Mouse (Mus musculus): Measurements from ENCODE around the gene Slamf8. TPM values are rescaled to one million over a fixed set of nuclear protein-coding genes. Genes with fewer than 3 reads are reported as not detected.
A peak's percentile ranks its signal among the peaks of the same experiment; 100 is the strongest.

The Slamf8 gene
- polyA plus RNA-seq, 1 experiment from 2014 or later, result 0.12 TPM

DNA sequence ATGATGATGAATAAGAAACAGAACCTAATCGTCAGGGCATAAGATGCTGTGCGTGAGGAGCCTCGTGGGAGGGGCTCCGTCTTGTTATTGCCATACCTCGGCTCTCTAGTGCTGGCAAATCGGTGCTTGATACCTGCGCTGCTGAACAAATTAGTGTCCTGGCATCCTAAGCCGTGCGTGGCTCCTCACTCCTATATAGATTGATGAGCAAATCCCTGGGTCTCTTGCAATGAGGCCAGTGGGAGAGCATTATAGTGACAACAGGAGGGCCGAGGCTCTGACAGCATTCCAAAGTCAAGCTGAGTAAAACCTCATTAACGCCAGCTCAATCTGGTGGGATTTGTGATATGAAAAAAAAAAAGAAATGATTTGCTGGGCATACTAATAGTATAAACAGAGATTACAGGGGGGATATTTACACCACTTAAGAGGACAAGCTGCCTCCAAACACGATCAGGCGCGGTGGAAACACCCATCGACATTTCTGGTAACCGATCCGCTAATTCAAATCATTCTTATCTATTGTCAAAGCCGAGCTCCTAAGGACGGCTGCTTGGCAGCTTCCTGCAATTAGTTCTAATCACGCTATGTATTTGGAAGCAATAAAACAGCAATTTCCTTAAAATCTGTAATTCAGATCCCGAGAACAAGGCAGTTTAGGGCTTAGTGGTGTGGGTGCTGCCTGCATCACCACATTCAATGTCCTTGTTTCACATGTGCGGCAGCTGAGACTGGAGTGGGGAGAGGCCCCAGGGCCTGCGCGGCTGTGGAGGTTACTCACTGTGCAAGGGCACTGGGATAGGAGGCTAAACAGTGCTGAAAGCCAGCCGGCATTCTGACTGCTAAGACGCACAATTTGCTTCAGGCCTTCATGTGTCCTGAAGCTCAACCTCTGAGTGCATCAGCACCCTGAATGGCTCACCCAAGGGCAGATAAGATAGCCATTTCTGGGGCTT, 4.5 kb downstream of the Slamf8 start:
- H3K9ac ChIP-seq, result no peak overlapping the region
- no peaks in the 10 kb centered on the region for H3K9me3 ChIP-seq
- no peak for ATAC-seq (ENCODE audit: insufficient number of reproducible peaks, low FRiP score, low TSS enrichment, low read depth)

GRCm38 (mm10) chr1:172585026-172585425, 5.3 kb downstream of the Slamf8 start:
- Histone ChIP-seq H3K4me3 (no peak overlapping the region), H3K4me1 (no peaks in the 10 kb centered on the region), H3K27me3 (peaks cover 23% of the 10 kb centered on the region; the same call in 1 of the 2 replicates), H3K27ac (no peak overlapping the region), H3K9ac (no peak overlapping the region), H3K9me3 (no peaks in the 10 kb centered on the region), H3K36me3 (no peaks in the 10 kb centered on the region), H3K4me2 (no peak overlapping the region)
- WGBS, result 43% methylated on average over 4 of the region's 4 CpGs
- no peak for ATAC-seq (ENCODE audit: insufficient number of reproducible peaks, low FRiP score, low TSS enrichment, low read depth)

More for the DNA sequence above, 4.5 kb downstream of the Slamf8 start:
- Histone ChIP-seq H3K27ac (no peak overlapping the region), H3K36me3 (no peaks in the 10 kb centered on the region), H3K4me2 (no peak overlapping the region), H3K27me3 (peaks cover 23% of the 10 kb centered on the region; the same call in 1 of the 2 replicates), H3K4me1 (no peaks in the 10 kb centered on the region), H3K4me3 (no peak overlapping the region)
- WGBS, result 33% methylated on average over 26 of the region's 26 CpGs

DNA sequence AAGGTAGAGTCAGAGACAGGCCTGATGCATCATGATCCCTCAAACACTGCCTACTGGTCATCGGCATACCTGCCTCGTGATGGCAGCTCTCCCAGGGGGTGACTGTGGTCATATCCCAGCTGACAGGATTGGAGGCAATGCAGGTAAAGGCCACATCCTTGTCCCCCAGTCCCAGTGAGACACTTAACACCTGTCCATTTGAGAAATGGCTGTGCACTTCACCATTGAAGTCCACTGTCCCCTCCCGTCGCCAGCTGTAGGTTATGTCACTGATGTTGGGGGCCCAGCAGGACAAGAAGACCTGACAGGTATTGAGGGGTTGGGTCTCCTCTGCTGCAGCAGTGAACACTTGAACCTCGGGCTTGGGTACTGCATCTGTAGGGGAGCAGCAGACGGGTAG, 6.1 kb downstream of the Slamf8 start:
- Histone ChIP-seq H3K4me2 (no peak overlapping the region), H3K27ac (no peak overlapping the region), H3K9ac (no peak overlapping the region), H3K4me3 (no peak overlapping the region), H3K4me1 (no peaks in the 10 kb centered on the region), H3K9me3 (no peaks in the 10 kb centered on the region), H3K36me3 (no peaks in the 10 kb centered on the region), H3K27me3 (peaks cover 23% of the 10 kb centered on the region; the same call in 1 of the 2 replicates)
- ATAC-seq (ENCODE audit: insufficient number of reproducible peaks, low FRiP score, low TSS enrichment, low read depth), result no peak
- 80% methylated on average over 6 of the region's 6 CpGs for WGBS

GRCm38 (mm10) chr1:172582436-172582835, 7.9 kb downstream of the Slamf8 start:
- H3K4me1 ChIP-seq, result no peaks in the 10 kb centered on the region
- H3K27ac ChIP-seq, result no peak overlapping the region
- H3K9me3 ChIP-seq, result no peaks in the 10 kb centered on the region
- H3K4me3 ChIP-seq, result no peak overlapping the region
- 51% methylated on average over 8 of the region's 8 CpGs for WGBS
- no peaks in the 10 kb centered on the region for H3K36me3 ChIP-seq
- no peak overlapping the region for H3K9ac ChIP-seq
- no peak for ATAC-seq (ENCODE audit: insufficient number of reproducible peaks, low FRiP score, low TSS enrichment, low read depth)
- peaks cover 23% of the 10 kb centered on the region; the same call in 1 of the 2 replicates for H3K27me3 ChIP-seq
- H3K4me2 ChIP-seq, result no peak overlapping the region

DNA sequence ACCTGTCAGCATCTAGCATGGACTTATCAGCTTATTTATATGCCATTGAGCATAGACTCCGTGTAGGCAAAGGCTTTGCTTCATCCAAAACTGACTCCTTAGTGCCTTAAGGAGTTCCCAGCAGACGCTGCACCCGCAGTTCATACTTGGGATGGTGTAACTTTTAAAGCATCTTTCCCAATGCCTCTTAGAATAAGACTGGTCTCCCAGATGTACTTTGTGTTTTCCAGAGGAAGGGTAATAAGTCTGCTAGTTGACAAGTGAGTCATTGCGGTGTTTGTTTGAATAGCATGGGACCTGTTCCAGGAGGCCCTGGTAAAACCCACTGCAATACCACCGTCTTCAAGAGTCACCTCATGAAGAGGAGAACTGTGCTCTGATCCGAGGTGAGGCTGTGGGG, 10.3 kb downstream of the Slamf8 start:
- 68% methylated on average over 6 of the region's 6 CpGs for WGBS
- Histone ChIP-seq H3K36me3 (no peaks in the 10 kb centered on the region), H3K27ac (no peak overlapping the region), H3K4me1 (no peaks in the 10 kb centered on the region), H3K9me3 (no peaks in the 10 kb centered on the region), H3K9ac (no peak overlapping the region), H3K27me3 (peaks cover 10% of the 10 kb centered on the region; the same call in 1 of the 2 replicates), H3K4me3 (no peak overlapping the region), H3K4me2 (no peak overlapping the region)
- ATAC-seq (ENCODE audit: insufficient number of reproducible peaks, low FRiP score, low TSS enrichment, low read depth), result no peak

GRCm38 (mm10) chr1:172567758-172568157, 22.6 kb downstream of the Slamf8 start:
- H3K4me1 ChIP-seq, result peaks cover 14% of the 10 kb centered on the region; the same call in 1 of the 2 replicates
- H3K27ac ChIP-seq, result no peak overlapping the region
- ATAC-seq (ENCODE audit: insufficient number of reproducible peaks, low FRiP score, low TSS enrichment, low read depth), result no peak
- H3K27me3 ChIP-seq, result peaks cover 2% of the 10 kb centered on the region
- H3K4me3 ChIP-seq, result no peak overlapping the region
- no peak overlapping the region for H3K4me2 ChIP-seq
- H3K9ac ChIP-seq, result no peak overlapping the region
- H3K36me3 ChIP-seq, result no peaks in the 10 kb centered on the region
- H3K9me3 ChIP-seq, result no peaks in the 10 kb centered on the region
- 52% methylated on average over 4 of the region's 4 CpGs for WGBS

- no peaks in the 10 kb centered on the region for H3K36me3 ChIP-seq
- no peak overlapping the region for H3K4me2 ChIP-seq
- peaks cover 25% of the 10 kb centered on the region for H3K4me1 ChIP-seq
- H3K4me3 ChIP-seq, result no peak overlapping the region
- H3K9ac ChIP-seq, result no peak overlapping the region
- no peak for ATAC-seq (ENCODE audit: insufficient number of reproducible peaks, low FRiP score, low TSS enrichment, low read depth)
- no peaks in the 10 kb centered on the region for H3K9me3 ChIP-seq
- 71% methylated on average over 3 of the region's 3 CpGs for WGBS
- no peak overlapping the region for H3K27ac ChIP-seq
- H3K27me3 ChIP-seq, result peaks cover 18% of the 10 kb centered on the region
These were observed 24.2 kb downstream of the Slamf8 start for GRCm38 (mm10) chr1:172566131-172566530.

DNA sequence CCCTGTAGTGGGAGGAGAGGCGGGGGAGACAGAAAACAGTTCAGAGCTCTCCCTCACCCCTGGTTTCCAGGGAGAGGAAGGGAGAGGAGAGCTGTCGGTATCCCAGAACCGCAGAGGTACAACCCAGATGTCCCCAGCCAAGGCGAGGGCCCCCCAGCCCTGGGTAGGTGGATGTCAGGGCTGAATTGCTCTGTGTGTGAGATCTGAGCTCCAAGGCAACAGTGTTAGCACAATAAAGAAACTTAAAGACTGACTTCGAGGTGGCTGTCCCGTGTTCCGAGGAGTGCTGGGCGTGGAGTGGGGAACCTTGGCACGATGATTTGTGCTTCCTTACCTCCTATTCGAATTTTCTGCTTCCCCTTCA, 26.9 kb downstream of the Slamf8 start:
- Histone ChIP-seq H3K27ac (peak overlapping the region; percentile 67), H3K4me2 (peak overlapping the region; percentile 96), H3K27me3 (peaks cover 32% of the 10 kb centered on the region), H3K4me1 (peaks cover 29% of the 10 kb centered on the region), H3K4me3 (peak overlapping the region; percentile 70), H3K9ac (peak overlapping the region; percentile 58; the same call in 1 of the 2 replicates), H3K36me3 (no peaks in the 10 kb centered on the region), H3K9me3 (no peaks in the 10 kb centered on the region)
- ATAC-seq (ENCODE audit: insufficient number of reproducible peaks, low FRiP score, low TSS enrichment, low read depth), result no peak
- WGBS, result 4% methylated on average over 10 of the region's 10 CpGs

DNA sequence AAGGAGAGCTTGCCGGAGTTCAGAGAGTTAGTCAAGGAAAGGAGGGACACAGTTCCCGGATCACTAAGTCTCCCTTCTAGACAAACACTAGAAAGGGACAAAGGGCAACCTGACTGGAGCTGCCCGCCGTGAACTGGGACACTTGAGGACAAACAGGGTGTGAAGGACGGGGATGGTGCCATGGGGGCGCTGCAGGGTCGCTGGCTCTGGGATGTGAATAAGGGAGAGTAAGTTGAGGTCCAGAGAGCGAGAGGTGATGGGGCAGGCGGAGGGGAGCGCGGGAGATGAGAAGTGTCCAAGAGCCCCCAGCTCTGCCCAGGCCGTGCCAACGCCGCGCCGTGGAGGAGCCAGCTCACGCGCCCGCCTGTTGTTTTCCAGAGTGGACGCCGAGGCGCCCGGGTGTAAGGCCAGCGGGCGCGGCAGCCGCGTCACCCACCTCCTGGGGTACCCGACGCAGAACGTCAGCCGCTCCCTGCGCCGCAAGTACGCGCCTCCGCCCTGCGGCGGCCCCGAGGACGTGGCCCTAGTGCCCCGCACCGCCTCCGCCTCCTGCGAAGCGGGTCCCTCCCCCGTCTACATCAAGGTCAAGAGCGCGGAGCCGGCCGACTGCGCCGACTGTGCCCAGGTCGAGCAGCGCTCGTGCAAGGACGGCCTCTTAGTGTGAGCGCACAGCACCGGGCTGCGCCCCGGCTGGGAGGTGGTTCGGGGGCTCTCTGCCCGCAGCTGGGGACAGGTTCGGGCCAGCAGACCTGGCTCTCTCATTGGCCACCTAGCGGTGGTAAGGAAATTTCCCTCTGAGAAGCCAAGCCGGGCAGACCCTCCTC, 27.5 kb downstream of the Slamf8 start:
- Histone ChIP-seq H3K9me3 (no peaks in the 10 kb centered on the region), H3K4me1 (peaks cover 23% of the 10 kb centered on the region), H3K27ac (peak overlapping the region; percentile 67), H3K27me3 (peaks cover 32% of the 10 kb centered on the region), H3K9ac (peak overlapping the region; percentile 58), H3K36me3 (no peaks in the 10 kb centered on the region), H3K4me2 (peak overlapping the region; percentile 96), H3K4me3 (peak overlapping the region; percentile 70)
- under 1% methylated on average over 65 of the region's 66 CpGs for WGBS
- peak; percentile 80 for ATAC-seq (ENCODE audit: insufficient number of reproducible peaks, low FRiP score, low TSS enrichment, low read depth)

GRCm38 (mm10) chr1:172555638-172556037, 34.7 kb downstream of the Slamf8 start, which contains the start of gene Vsig8:
Gene Vsig8 (plus strand): TSS chr1:172555938.
- no peak within 1 kb of the TSS for H3K4me3 ChIP-seq
- H3K9me3 ChIP-seq, result no peaks in the 10 kb centered on the region
- H3K9ac ChIP-seq, result no peak within 1 kb of the TSS
- 69% methylated on average over 11 of the region's 11 CpGs for WGBS
- ATAC-seq (ENCODE audit: insufficient number of reproducible peaks, low FRiP score, low TSS enrichment, low read depth), result no peak
- H3K4me1 ChIP-seq, result peaks cover 19% of the 10 kb centered on the region
- H3K4me2 ChIP-seq, result no peak within 1 kb of the TSS
- H3K27me3 ChIP-seq, result peaks cover 9% of the 10 kb centered on the region
- no peaks in the 10 kb centered on the region for H3K36me3 ChIP-seq
- no peak within 1 kb of the TSS for H3K27ac ChIP-seq

GRCm38 (mm10) chr1:172552623-172553022, 37.7 kb downstream of the Slamf8 start:
- Histone ChIP-seq H3K27ac (no peak overlapping the region), H3K9ac (no peak overlapping the region), H3K4me1 (peaks cover 23% of the 10 kb centered on the region), H3K4me3 (no peak overlapping the region), H3K4me2 (no peak overlapping the region), H3K9me3 (no peaks in the 10 kb centered on the region), H3K27me3 (no peaks in the 10 kb centered on the region; the same call in 1 of the 2 replicates), H3K36me3 (no peaks in the 10 kb centered on the region)
- no peak for ATAC-seq (ENCODE audit: insufficient number of reproducible peaks, low FRiP score, low TSS enrichment, low read depth)
- 50% methylated on average over 1 of the region's 1 CpGs for WGBS

Data from limb, embryonic 15.5 days (tissue).